Mouse (Mus musculus) lung, adult 2 months (tissue): Measurements from ENCODE around the gene Mettl14.

Experiments used
- CTCF ChIP-seq: fragments of 200-500 bp; IDR thresholded peaks from 2 replicates; pipeline ENCODE4 v1.5.1; 2011; ENCODE audit warnings: mild to moderate bottlenecking, low read length, control low read depth; ENCODE audit not compliant: insufficient read depth
- POLR2A ChIP-seq: fragments of 200-500 bp; IDR thresholded peaks from 2 replicates; pipeline ENCODE4 v1.6.1; 2011; ENCODE audit warnings: low read depth, mild to moderate bottlenecking, control low read depth, low read length, borderline replicate concordance; ENCODE audit errors: extremely low read depth

- TF ChIP-seq POLR2A (no peak), CTCF (no peak)
Observed at GRCm38 (mm10) chr3:123330221-123330620, 55.7 kb downstream of the Mettl14 start.
